Mouse (Mus musculus) B cell, adult 2 months (primary cell): ENCODE results near the gene Cdc37l1.
A peak's percentile ranks its signal among the peaks of the same experiment; 100 is the strongest.

ENCODE experiments used
- DNase-seq, 2 experiments: peaks; one replicate each; pipeline ENCODE4 v3.0.0; 2022

Cdc37l1 gene

GRCm38 (mm10) chr19:29009046-29009445, 18.9 kb downstream of the Cdc37l1 start:
- no peak for DNase-seq

- DNase-seq = no peak
Observed at GRCm38 (mm10) chr19:29011355-29011990, 21.3 kb downstream of the Cdc37l1 start.

- no peak for DNase-seq
Observed at GRCm38 (mm10) chr19:29014466-29015055, 24.4 kb downstream of the Cdc37l1 start.

GRCm38 (mm10) chr19:29015410-29016203, 25.5 kb downstream of the Cdc37l1 start:
- no peak for DNase-seq

GRCm38 (mm10) chr19:29016204-29016765, 26.1 kb downstream of the Cdc37l1 start:
- DNase-seq = no peak

- DNase-seq = no peak
Observed at GRCm38 (mm10) chr19:29016786-29017185, 26.6 kb downstream of the Cdc37l1 start.

GRCm38 (mm10) chr19:29019647-29020046, 29.5 kb downstream of the Cdc37l1 start:
- DNase-seq = peak; percentile 28 to 29

- no peak for DNase-seq
Observed at GRCm38 (mm10) chr19:29021754-29022345, 31.7 kb downstream of the Cdc37l1 start.

GRCm38 (mm10) chr19:29024391-29024947, 34.3 kb downstream of the Cdc37l1 start:
- DNase-seq = no peak

GRCm38 (mm10) chr19:29031788-29032187, 41.6 kb downstream of the Cdc37l1 start:
- no peak for DNase-seq

- DNase-seq = no peak
Observed at GRCm38 (mm10) chr19:29032662-29033061, 42.5 kb downstream of the Cdc37l1 start.

- DNase-seq = no peak
Observed at GRCm38 (mm10) chr19:29037026-29037425, 46.9 kb downstream of the Cdc37l1 start.

- no peak for DNase-seq
Observed at GRCm38 (mm10) chr19:29037541-29037940, 47.4 kb downstream of the Cdc37l1 start.

- DNase-seq = no peak
Observed at GRCm38 (mm10) chr19:29039334-29039733, 49.2 kb downstream of the Cdc37l1 start.

- DNase-seq = no peak
Observed at GRCm38 (mm10) chr19:29040206-29040605, 50.1 kb downstream of the Cdc37l1 start.

GRCm38 (mm10) chr19:29042143-29042542, 52.0 kb downstream of the Cdc37l1 start:
- no peak for DNase-seq

GRCm38 (mm10) chr19:29042647-29043046, 52.5 kb downstream of the Cdc37l1 start:
- DNase-seq = no peak

GRCm38 (mm10) chr19:29044353-29044768, 54.2 kb downstream of the Cdc37l1 start:
- no peak for DNase-seq

GRCm38 (mm10) chr19:29045369-29045768, 55.2 kb downstream of the Cdc37l1 start:
- no peak for DNase-seq

- no peak for DNase-seq
Observed at GRCm38 (mm10) chr19:29045956-29046650, 56.0 kb downstream of the Cdc37l1 start.

- DNase-seq = no peak
Observed at GRCm38 (mm10) chr19:29046961-29047333, 56.8 kb downstream of the Cdc37l1 start.
